Mouse (Mus musculus) olfactory bulb, adult 2 months (tissue): ENCODE results near the gene Gm49378.

Source experiments
- CTCF ChIP-seq: fragments of 200-500 bp; IDR thresholded peaks from 2 replicates; pipeline ENCODE4 v1.5.1; 2012; ENCODE audit warnings: low read depth, mild to moderate bottlenecking, low read length, moderate library complexity; ENCODE audit not compliant: insufficient read depth
- POLR2A ChIP-seq: fragments of 200-500 bp; IDR thresholded peaks from 2 replicates; pipeline ENCODE4 v1.6.1; 2012; ENCODE audit warnings: mild to moderate bottlenecking, low read depth, low read length, moderate library complexity; ENCODE audit not compliant: insufficient read depth

DNA sequence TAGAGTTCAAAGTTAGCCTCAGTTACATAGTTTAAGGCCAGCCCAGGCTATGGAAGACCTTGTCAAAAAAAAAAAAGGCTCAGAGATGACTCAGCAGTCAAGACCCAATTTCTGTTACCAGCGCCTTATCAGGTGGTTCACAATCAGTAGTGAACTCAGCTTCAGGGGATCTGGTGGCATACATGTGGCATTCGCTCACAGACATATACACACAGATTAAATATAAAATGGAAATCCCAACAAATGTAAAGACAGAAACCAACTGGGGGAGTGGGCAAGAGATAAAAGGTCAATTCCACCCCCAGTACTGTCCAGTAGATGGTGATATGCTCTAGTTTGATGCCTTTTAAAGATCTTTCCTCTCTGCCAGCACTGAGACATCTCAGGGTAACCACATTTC lies 51.5 kb downstream of the Gm49378 start:
- TF ChIP-seq CTCF = no peak
- no peak for TF ChIP-seq POLR2A
